Mouse (Mus musculus) limb, embryonic 13.5 days (tissue): ENCODE data around the gene Mad2l1. TPM values are rescaled to one million over a fixed set of nuclear protein-coding genes. Genes with fewer than 3 reads are reported as not detected.
A peak's percentile ranks its signal among the peaks of the same experiment; 100 is the strongest.

ENCODE experiments used
- ATAC-seq: fragments of 200-750 bp; cut with Nextera tagmentation; 2 replicates; pipeline ENCODE4 v1.8.0; 2017; ENCODE audit warnings: low read depth, moderate number of reproducible peaks, moderate TSS enrichment; ENCODE audit not compliant: low FRiP score
- H3K27ac ChIP-seq: fragments of 300-500 bp; sonication (generic); 2 replicates; pipeline ENCODE4 v1.5.1; 2015; ENCODE audit warnings: inconsistent platforms, mild to moderate bottlenecking, moderate library complexity
- H3K27me3 ChIP-seq: fragments of 300-500 bp; sonication (generic); 2 replicates; pipeline ENCODE4 v1.6.1; 2015; ENCODE audit warnings: mild to moderate bottlenecking, inconsistent platforms
- H3K36me3 ChIP-seq: fragments of 300-500 bp; sonication (generic); 2 replicates; pipeline ENCODE4 v1.6.1; 2015; ENCODE audit warnings: inconsistent platforms, mild to moderate bottlenecking, moderate library complexity
- H3K4me1 ChIP-seq: fragments of 300-500 bp; sonication (generic); 2 replicates; pipeline ENCODE4 v1.6.1; 2015; ENCODE audit warnings: inconsistent platforms
- H3K4me2 ChIP-seq: fragments of 300-500 bp; sonication (generic); replicated peaks from 2 replicates; pipeline ENCODE4 v1.6.1; 2015; ENCODE audit warnings: inconsistent platforms, mild to moderate bottlenecking, moderate library complexity
- H3K4me3 ChIP-seq: fragments of 300-500 bp; sonication (generic); 2 replicates; pipeline ENCODE4 v1.5.1; 2015; ENCODE audit warnings: moderate library complexity, mild to moderate bottlenecking, inconsistent platforms
- H3K9ac ChIP-seq: fragments of 300-500 bp; sonication (generic); 2 replicates; pipeline ENCODE4 v1.6.1; 2015; ENCODE audit warnings: mild to moderate bottlenecking, inconsistent platforms
- H3K9me3 ChIP-seq: fragments of 300-500 bp; sonication (generic); 2 replicates; pipeline ENCODE4 v1.6.1; 2016; ENCODE audit warnings: inconsistent platforms
- WGBS: fragments of 180-500 bp; shearing (Covaris S2); methylation state at CpG from one replicate; pipeline ENCODE4 v1.1.7; 2015; 5-methylcytosine and 5-hydroxymethylcytosine counted together
- polyA plus RNA-seq: library from polyadenylated mRNA; unstranded; fragments of >200 nt; fragmentation: Nextera tagmentation; extraction: Ambion mirVana; gene quantifications from 2 replicates; pipeline ENCODE4 v1.2.1, GENCODE M21; 2015

Mad2l1 gene
- 83.5 and 86.1 TPM in 2 replicates for polyA plus RNA-seq

- Histone ChIP-seq H3K27ac (peak within 1 kb of the TSS; percentile 84), H3K9me3 (no peaks in the 10 kb centered on the region), H3K9ac (peak within 1 kb of the TSS; percentile 80), H3K4me3 (peak within 1 kb of the TSS; percentile 78), H3K36me3 (peaks cover 18% of the 10 kb centered on the region), H3K27me3 (no peaks in the 10 kb centered on the region), H3K4me1 (peaks cover 16% of the 10 kb centered on the region), H3K4me2 (peak within 1 kb of the TSS; percentile 72)
- WGBS = under 1% methylated on average over 57 of the region's 57 CpGs
- peak; percentile 99 for ATAC-seq
Observed at GRCm38 (mm10) chr6:66535028-66535862, at the start of gene Mad2l1. Gene Mad2l1, plus strand, starts transcription at chr6:66535390.

GRCm38 (mm10) chr6:66493685-66494084 lies 41.5 kb upstream of the Mad2l1 start:
- Histone ChIP-seq H3K9ac (no peak overlapping the region), H3K4me1 (no peaks in the 10 kb centered on the region), H3K9me3 (no peaks in the 10 kb centered on the region), H3K4me2 (no peak overlapping the region), H3K27ac (no peak overlapping the region), H3K36me3 (no peaks in the 10 kb centered on the region), H3K27me3 (no peaks in the 10 kb centered on the region), H3K4me3 (no peak overlapping the region)
- 79% methylated on average over 3 of the region's 3 CpGs for WGBS
- ATAC-seq = no peak

GRCm38 (mm10) chr6:66516368-66516767 lies 18.8 kb upstream of the Mad2l1 start:
- no peaks in the 10 kb centered on the region for H3K36me3 ChIP-seq
- no peak overlapping the region for H3K4me2 ChIP-seq
- H3K9ac ChIP-seq = no peak overlapping the region
- H3K27ac ChIP-seq = no peak overlapping the region
- no peaks in the 10 kb centered on the region for H3K27me3 ChIP-seq
- no peaks in the 10 kb centered on the region for H3K9me3 ChIP-seq
- 95% methylated on average over 5 of the region's 5 CpGs for WGBS
- H3K4me1 ChIP-seq = no peaks in the 10 kb centered on the region
- no peak for ATAC-seq
- H3K4me3 ChIP-seq = no peak overlapping the region

- 92% methylated on average over 10 of the region's 10 CpGs for WGBS
- no peak for ATAC-seq
- Histone ChIP-seq H3K9me3 (no peaks in the 10 kb centered on the region), H3K27me3 (no peaks in the 10 kb centered on the region), H3K36me3 (no peaks in the 10 kb centered on the region), H3K27ac (no peak overlapping the region), H3K4me1 (no peaks in the 10 kb centered on the region), H3K4me3 (no peak overlapping the region), H3K4me2 (no peak overlapping the region), H3K9ac (no peak overlapping the region)
Observed at GRCm38 (mm10) chr6:66528386-66528785, 6.8 kb upstream of the Mad2l1 start.

- Histone ChIP-seq H3K9ac (no peak overlapping the region), H3K9me3 (no peaks in the 10 kb centered on the region), H3K4me1 (peaks cover 16% of the 10 kb centered on the region), H3K36me3 (peaks cover under 1% of the 10 kb centered on the region; the same call in 1 of the 2 replicates), H3K4me2 (no peak overlapping the region), H3K27ac (no peak overlapping the region), H3K4me3 (no peak overlapping the region), H3K27me3 (no peaks in the 10 kb centered on the region)
- WGBS = 35% methylated on average over 3 of the region's 3 CpGs
- no peak for ATAC-seq
Observed at GRCm38 (mm10) chr6:66533241-66533640, 1.9 kb upstream of the Mad2l1 start.

- H3K9ac ChIP-seq = peak overlapping the region; percentile 80; the same call in 1 of the 2 replicates
- no peaks in the 10 kb centered on the region for H3K9me3 ChIP-seq
- H3K4me2 ChIP-seq = peak overlapping the region; percentile 72
- WGBS = 78% methylated on average over 5 of the region's 5 CpGs
- no peaks in the 10 kb centered on the region for H3K27me3 ChIP-seq
- H3K27ac ChIP-seq = peak overlapping the region; percentile 84
- H3K4me3 ChIP-seq = peak overlapping the region; percentile 78
- no peak for ATAC-seq
- peaks cover 10% of the 10 kb centered on the region for H3K36me3 ChIP-seq
- H3K4me1 ChIP-seq = peaks cover 16% of the 10 kb centered on the region
Observed at GRCm38 (mm10) chr6:66534366-66534941, 736 bp upstream of the Mad2l1 start.

- Histone ChIP-seq H3K27ac (peak overlapping the region; percentile 84; the same call in 1 of the 2 replicates), H3K9ac (peak overlapping the region; percentile 80), H3K27me3 (no peaks in the 10 kb centered on the region), H3K4me3 (peak overlapping the region; percentile 78), H3K4me1 (peaks cover 16% of the 10 kb centered on the region), H3K36me3 (peaks cover 20% of the 10 kb centered on the region), H3K9me3 (no peaks in the 10 kb centered on the region), H3K4me2 (peak overlapping the region; percentile 72)
- no peak for ATAC-seq
- WGBS = 15% methylated on average over 7 of the region's 7 CpGs
Observed at GRCm38 (mm10) chr6:66535966-66536365, 776 bp downstream of the Mad2l1 start.

GRCm38 (mm10) chr6:66559996-66560395 lies 24.8 kb downstream of the Mad2l1 start, which contains the start of gene Vmn1r32:
Gene Vmn1r32, minus strand, starts transcription at chr6:66560096.
- H3K27ac ChIP-seq = no peak within 1 kb of the TSS
- H3K36me3 ChIP-seq = no peaks in the 10 kb centered on the region
- no peak within 1 kb of the TSS for H3K4me3 ChIP-seq
- ATAC-seq = no peak
- H3K9ac ChIP-seq = no peak within 1 kb of the TSS
- no peak within 1 kb of the TSS for H3K4me2 ChIP-seq
- no peaks in the 10 kb centered on the region for H3K27me3 ChIP-seq
- H3K4me1 ChIP-seq = no peaks in the 10 kb centered on the region
- H3K9me3 ChIP-seq = no peaks in the 10 kb centered on the region
- WGBS = 75% methylated on average over 1 of the region's 1 CpGs

GRCm38 (mm10) chr6:66595804-66596203 lies 60.6 kb downstream of the Mad2l1 start:
- H3K9ac ChIP-seq = no peak overlapping the region
- no peaks in the 10 kb centered on the region for H3K36me3 ChIP-seq
- no peak overlapping the region for H3K27ac ChIP-seq
- H3K27me3 ChIP-seq = no peaks in the 10 kb centered on the region
- no peak overlapping the region for H3K4me3 ChIP-seq
- no peaks in the 10 kb centered on the region for H3K9me3 ChIP-seq
- no peaks in the 10 kb centered on the region for H3K4me1 ChIP-seq
- ATAC-seq = no peak
- no peak overlapping the region for H3K4me2 ChIP-seq

Other genes with a start within 250 kb of the Mad2l1 start
- 0.06 and 0.18 TPM in 2 replicates for gene Vmn1r32, start 24.7 kb downstream of the Mad2l1 start, polyA plus RNA-seq
- gene Vmn1r33, start 82.9 kb downstream of the Mad2l1 start, polyA plus RNA-seq = not detected in 2 replicates
- gene Vmn1r34, start 108.5 kb downstream of the Mad2l1 start, polyA plus RNA-seq = not detected in 2 replicates
- not detected in 2 replicates for gene Vmn1r35, start 150.5 kb downstream of the Mad2l1 start, polyA plus RNA-seq
- gene Vmn1r36, start 183.8 kb downstream of the Mad2l1 start, polyA plus RNA-seq = not detected in 2 replicates
- not detected in 2 replicates for gene Vmn1r37, start 194.0 kb downstream of the Mad2l1 start, polyA plus RNA-seq
- gene Vmn1r38, start 247.2 kb downstream of the Mad2l1 start, polyA plus RNA-seq = not detected in 2 replicates